Mouse (Mus musculus): ENCODE data around the gene Duxf3. TPM values are rescaled to one million over a fixed set of nuclear protein-coding genes. Genes with fewer than 3 reads are reported as not detected.
A peak's percentile ranks its signal among the peaks of the same experiment; 100 is the strongest.
"Not testable (repeated sequence)": the region's sequence is repeated elsewhere in the genome, so short reads cannot be mapped to it uniquely, and the experiment has no call there.

Gene Duxf3
- polyA plus RNA-seq, 1 experiment from 2014 or later = not detected

GRCm38 (mm10) chr10:58233054-58233739 is 722 bp upstream of the Duxf3 start:
- not testable (repeated sequence) for H3K4me1 ChIP-seq; H3K27me3 ChIP-seq (replicated peaks); H3K9ac ChIP-seq; H3K4me3 ChIP-seq; H3K36me3 ChIP-seq; H3K27ac ChIP-seq (replicated peaks); H3K4me2 ChIP-seq
- ATAC-seq (ENCODE audit: extremely low read depth, insufficient number of reproducible peaks, low FRiP score, low TSS enrichment) = peak; percentile 22
- peaks cover 15% of the 10 kb centered on the region for H3K9me3 ChIP-seq
- 67% methylated on average over 10 of the region's 10 CpGs for WGBS

GRCm38 (mm10) chr10:58231779-58232640 is 465 bp downstream of the Duxf3 start:
- H3K4me2 ChIP-seq; H3K36me3 ChIP-seq; H3K27me3 ChIP-seq (replicated peaks); H3K9ac ChIP-seq; H3K4me3 ChIP-seq; H3K4me1 ChIP-seq; H3K27ac ChIP-seq (replicated peaks): not testable (repeated sequence)
- H3K9me3 ChIP-seq = peaks cover 15% of the 10 kb centered on the region
- 81% methylated on average over 35 of the region's 35 CpGs for WGBS
- ATAC-seq (ENCODE audit: extremely low read depth, insufficient number of reproducible peaks, low FRiP score, low TSS enrichment) = peak; percentile 75

- H3K9me3 ChIP-seq = peaks cover 19% of the 10 kb centered on the region
- H3K27me3 ChIP-seq (replicated peaks); H3K9ac ChIP-seq; H3K4me3 ChIP-seq; H3K36me3 ChIP-seq; H3K4me2 ChIP-seq; H3K4me1 ChIP-seq; H3K27ac ChIP-seq (replicated peaks): not testable (repeated sequence)
- peak; percentile 34 for ATAC-seq (ENCODE audit: extremely low read depth, insufficient number of reproducible peaks, low FRiP score, low TSS enrichment)
- 77% methylated on average over 5 of the region's 7 CpGs for WGBS
Measured at GRCm38 (mm10) chr10:58231088-58231487, 1.4 kb downstream of the Duxf3 start.

- ATAC-seq (ENCODE audit: extremely low read depth, insufficient number of reproducible peaks, low FRiP score, low TSS enrichment); H3K4me2 ChIP-seq; H3K4me1 ChIP-seq; H3K36me3 ChIP-seq; H3K9ac ChIP-seq; H3K27me3 ChIP-seq (replicated peaks); H3K27ac ChIP-seq (replicated peaks); H3K4me3 ChIP-seq: not testable (repeated sequence)
- WGBS = 49% methylated on average over 3 of the region's 3 CpGs
- H3K9me3 ChIP-seq = peaks cover 19% of the 10 kb centered on the region
Measured at GRCm38 (mm10) chr10:58230021-58230420, 2.5 kb downstream of the Duxf3 start.

- H3K4me3 ChIP-seq; H3K27me3 ChIP-seq (replicated peaks); H3K4me1 ChIP-seq; H3K4me2 ChIP-seq; ATAC-seq (ENCODE audit: extremely low read depth, insufficient number of reproducible peaks, low FRiP score, low TSS enrichment); H3K27ac ChIP-seq (replicated peaks); H3K9ac ChIP-seq; H3K36me3 ChIP-seq: not testable (repeated sequence)
- WGBS = 74% methylated on average over 2 of the region's 6 CpGs
- peaks cover 19% of the 10 kb centered on the region for H3K9me3 ChIP-seq
Measured at GRCm38 (mm10) chr10:58227798-58228197, 4.7 kb downstream of the Duxf3 start.

GRCm38 (mm10) chr10:58226357-58226756 is 6.1 kb downstream of the Duxf3 start:
- not testable (repeated sequence) for H3K27ac ChIP-seq (replicated peaks); ATAC-seq (ENCODE audit: extremely low read depth, insufficient number of reproducible peaks, low FRiP score, low TSS enrichment); H3K4me3 ChIP-seq; H3K9me3 ChIP-seq; H3K27me3 ChIP-seq (replicated peaks); H3K4me2 ChIP-seq; H3K9ac ChIP-seq; H3K4me1 ChIP-seq; H3K36me3 ChIP-seq
- WGBS = 64% methylated on average over 4 of the region's 4 CpGs

- not testable (repeated sequence) for H3K27me3 ChIP-seq (replicated peaks); H3K9me3 ChIP-seq; H3K36me3 ChIP-seq; H3K9ac ChIP-seq; H3K4me3 ChIP-seq; ATAC-seq (ENCODE audit: extremely low read depth, insufficient number of reproducible peaks, low FRiP score, low TSS enrichment); H3K27ac ChIP-seq (replicated peaks); H3K4me1 ChIP-seq; H3K4me2 ChIP-seq
- 77% methylated on average over 18 of the region's 18 CpGs for WGBS
Measured at GRCm38 (mm10) chr10:58224827-58225785, 7.4 kb downstream of the Duxf3 start, which contains the start of gene AW822073. Gene AW822073 (minus strand): TSS chr10:58224930.

- ATAC-seq (ENCODE audit: extremely low read depth, insufficient number of reproducible peaks, low FRiP score, low TSS enrichment); H3K9me3 ChIP-seq; H3K4me1 ChIP-seq; H3K4me3 ChIP-seq; H3K36me3 ChIP-seq; H3K9ac ChIP-seq; H3K4me2 ChIP-seq; H3K27ac ChIP-seq (replicated peaks); H3K27me3 ChIP-seq (replicated peaks): not testable (repeated sequence)
- WGBS = 75% methylated on average over 31 of the region's 31 CpGs
Measured at GRCm38 (mm10) chr10:58223972-58224805, 8.3 kb downstream of the Duxf3 start.

- ATAC-seq (ENCODE audit: extremely low read depth, insufficient number of reproducible peaks, low FRiP score, low TSS enrichment) = not testable (repeated sequence)
Measured at GRCm38 (mm10) chr10:58223161-58223560, 9.3 kb downstream of the Duxf3 start.

GRCm38 (mm10) chr10:58221571-58221970 is 10.9 kb downstream of the Duxf3 start:
- 87% methylated on average over 2 of the region's 2 CpGs for WGBS
- not testable (repeated sequence) for H3K27ac ChIP-seq (replicated peaks); H3K9me3 ChIP-seq; ATAC-seq (ENCODE audit: extremely low read depth, insufficient number of reproducible peaks, low FRiP score, low TSS enrichment); H3K4me3 ChIP-seq; H3K9ac ChIP-seq; H3K36me3 ChIP-seq; H3K4me2 ChIP-seq; H3K4me1 ChIP-seq; H3K27me3 ChIP-seq (replicated peaks)

More at GRCm38 (mm10) chr10:58223161-58223560, 9.3 kb downstream of the Duxf3 start:
- H3K36me3 ChIP-seq; H3K4me2 ChIP-seq; H3K27me3 ChIP-seq (replicated peaks); H3K27ac ChIP-seq (replicated peaks); H3K4me1 ChIP-seq; H3K9me3 ChIP-seq; H3K9ac ChIP-seq; H3K4me3 ChIP-seq: not testable (repeated sequence)
- 66% methylated on average over 4 of the region's 6 CpGs for WGBS

All from heart, embryonic 13.5 days (tissue).